Mouse (Mus musculus) liver, embryonic 16.5 days (tissue): ENCODE data around the gene Ifi213. TPM values are rescaled to one million over a fixed set of nuclear protein-coding genes. Genes with fewer than 3 reads are reported as not detected.
"Not testable (repeated sequence)": the region's sequence is repeated elsewhere in the genome, so short reads cannot be mapped to it uniquely, and the experiment has no call there.

ENCODE experiments used
- ATAC-seq: fragments of 200-750 bp; cut with Nextera tagmentation; 2 replicates; pipeline ENCODE4 v1.8.0; 2017; ENCODE audit warnings: low read depth, mild to moderate bottlenecking, moderate number of reproducible peaks, moderate library complexity
- H3K27ac ChIP-seq: fragments of 300-500 bp; sonication (generic); 2 replicates; pipeline ENCODE4 v1.5.1; 2014; ENCODE audit warnings: mild to moderate bottlenecking, low read length
- H3K27me3 ChIP-seq: fragments of 300-500 bp; sonication (generic); 2 replicates; pipeline ENCODE4 v1.6.1; 2014; ENCODE audit warnings: low read depth, low read length, mixed read lengths; ENCODE audit not compliant: control insufficient read depth, insufficient read depth
- H3K36me3 ChIP-seq: fragments of 300-500 bp; sonication (generic); 2 replicates; pipeline ENCODE4 v1.6.1; 2014; ENCODE audit warnings: mild to moderate bottlenecking; ENCODE audit not compliant: control insufficient read depth, insufficient read depth
- H3K4me1 ChIP-seq: fragments of 300-500 bp; sonication (generic); 2 replicates; pipeline ENCODE4 v1.6.1; 2014; ENCODE audit warnings: low read depth, low read length, mixed read lengths; ENCODE audit not compliant: control insufficient read depth
- H3K4me2 ChIP-seq: fragments of 300-500 bp; sonication (generic); 2 replicates; pipeline ENCODE4 v1.6.1; 2014; ENCODE audit warnings: low read depth, low read length, mixed read lengths
- H3K4me3 ChIP-seq: fragments of 300-500 bp; sonication (generic); 2 replicates; pipeline ENCODE4 v1.5.1; 2014; ENCODE audit warnings: low read depth, mild to moderate bottlenecking, low read length
- H3K9ac ChIP-seq: fragments of 300-500 bp; sonication (generic); 2 replicates; pipeline ENCODE4 v1.6.1; 2014; ENCODE audit warnings: low read depth, low read length
- H3K9me3 ChIP-seq: fragments of 300-500 bp; sonication (generic); replicated peaks from 2 replicates; pipeline ENCODE4 v1.6.1; 2016; ENCODE audit warnings: low read length; ENCODE audit not compliant: control insufficient read depth
- WGBS: fragments of 180-500 bp; shearing (Covaris S2); extraction: QIAGEN DNeasy Blood & Tissue Kit; methylation state at CpG from one replicate; pipeline ENCODE4 v1.1.7; 2014; ENCODE audit not compliant: insufficient replicate concordance; 5-methylcytosine and 5-hydroxymethylcytosine counted together
- polyA plus RNA-seq: library from polyadenylated mRNA; unstranded; fragments of >200 nt; fragmentation: Nextera tagmentation; extraction: Ambion mirVana; gene quantifications from 2 replicates; pipeline ENCODE4 v1.2.1, GENCODE M21; 2015

Gene Ifi213
- polyA plus RNA-seq = 0.16 and 0.24 TPM in 2 replicates

- H3K4me2 ChIP-seq, H3K4me1 ChIP-seq, H3K27me3 ChIP-seq, H3K9me3 ChIP-seq, H3K9ac ChIP-seq, ATAC-seq, H3K4me3 ChIP-seq, H3K27ac ChIP-seq, H3K36me3 ChIP-seq: not testable (repeated sequence)
- WGBS = 43% methylated on average over 3 of the region's 3 CpGs
Observed at GRCm38 (mm10) chr1:173598838-173599494, at the start of gene Ifi213. TSS of gene Ifi213 (minus strand) at chr1:173599274.

- no peak overlapping the region for H3K4me2 ChIP-seq
- no peak overlapping the region for H3K4me3 ChIP-seq
- H3K9ac ChIP-seq = no peak overlapping the region
- WGBS = 44% methylated on average over 2 of the region's 2 CpGs
- no peaks in the 10 kb centered on the region for H3K36me3 ChIP-seq
- ATAC-seq = no peak
- no peak overlapping the region for H3K27ac ChIP-seq
- no peaks in the 10 kb centered on the region for H3K27me3 ChIP-seq
- no peaks in the 10 kb centered on the region for H3K9me3 ChIP-seq
- H3K4me1 ChIP-seq = no peaks in the 10 kb centered on the region
Observed at GRCm38 (mm10) chr1:173645393-173645792, 46.3 kb upstream of the Ifi213 start.

- Histone ChIP-seq H3K9ac (no peak overlapping the region), H3K27me3 (no peaks in the 10 kb centered on the region), H3K4me3 (no peak overlapping the region), H3K9me3 (no peaks in the 10 kb centered on the region), H3K27ac (no peak overlapping the region), H3K4me2 (no peak overlapping the region), H3K36me3 (no peaks in the 10 kb centered on the region), H3K4me1 (no peaks in the 10 kb centered on the region)
- ATAC-seq = no peak
- 55% methylated on average over 5 of the region's 5 CpGs for WGBS
Observed at GRCm38 (mm10) chr1:173633969-173634645, 35.0 kb upstream of the Ifi213 start.

GRCm38 (mm10) chr1:173630622-173631021 is 31.5 kb upstream of the Ifi213 start, which contains the start of gene Ifi209:
TSS of gene Ifi209 (plus strand) at chr1:173630917.
- not testable (repeated sequence) for H3K4me1 ChIP-seq, ATAC-seq, H3K9ac ChIP-seq, H3K9me3 ChIP-seq, H3K4me3 ChIP-seq, H3K27ac ChIP-seq, H3K36me3 ChIP-seq, H3K27me3 ChIP-seq, H3K4me2 ChIP-seq
- WGBS = 14% methylated on average over 2 of the region's 2 CpGs

- Histone ChIP-seq H3K4me1 (no peaks in the 10 kb centered on the region), H3K9me3 (no peaks in the 10 kb centered on the region), H3K4me2 (no peak overlapping the region), H3K27ac (no peak overlapping the region), H3K9ac (no peak overlapping the region), H3K27me3 (no peaks in the 10 kb centered on the region), H3K36me3 (no peaks in the 10 kb centered on the region), H3K4me3 (no peak overlapping the region)
- no peak for ATAC-seq
- 24% methylated on average over 2 of the region's 2 CpGs for WGBS
Observed at GRCm38 (mm10) chr1:173626686-173627085, 27.6 kb upstream of the Ifi213 start.

- Histone ChIP-seq H3K36me3 (no peaks in the 10 kb centered on the region), H3K9ac (no peak overlapping the region), H3K27ac (no peak overlapping the region), H3K27me3 (no peaks in the 10 kb centered on the region), H3K4me3 (no peak overlapping the region), H3K9me3 (no peaks in the 10 kb centered on the region), H3K4me2 (no peak overlapping the region), H3K4me1 (no peaks in the 10 kb centered on the region)
- WGBS = 56% methylated on average over 2 of the region's 2 CpGs
- no peak for ATAC-seq
Observed at GRCm38 (mm10) chr1:173624052-173624451, 25.0 kb upstream of the Ifi213 start.

GRCm38 (mm10) chr1:173622216-173622615 is 23.1 kb upstream of the Ifi213 start:
- not testable (repeated sequence) for H3K27me3 ChIP-seq, H3K27ac ChIP-seq, H3K9me3 ChIP-seq, H3K4me2 ChIP-seq, H3K4me3 ChIP-seq, H3K9ac ChIP-seq, H3K4me1 ChIP-seq, H3K36me3 ChIP-seq, ATAC-seq
- WGBS = 55% methylated on average over 2 of the region's 2 CpGs

- not testable (repeated sequence) for H3K4me1 ChIP-seq, H3K4me3 ChIP-seq, ATAC-seq, H3K9ac ChIP-seq, H3K9me3 ChIP-seq, H3K36me3 ChIP-seq, H3K27me3 ChIP-seq, H3K27ac ChIP-seq, H3K4me2 ChIP-seq
- 64% methylated on average over 3 of the region's 3 CpGs for WGBS
Observed at GRCm38 (mm10) chr1:173610291-173610690, 11.2 kb upstream of the Ifi213 start.

GRCm38 (mm10) chr1:173589698-173590097 is 9.4 kb downstream of the Ifi213 start:
- H3K27me3 ChIP-seq, H3K27ac ChIP-seq, H3K4me3 ChIP-seq, H3K36me3 ChIP-seq, ATAC-seq, H3K4me1 ChIP-seq, H3K4me2 ChIP-seq, H3K9ac ChIP-seq, H3K9me3 ChIP-seq: not testable (repeated sequence)
- WGBS = 50% methylated on average over 2 of the region's 2 CpGs
